Mouse (Mus musculus) forebrain, embryonic 14.5 days (tissue): Measurements from ENCODE around the gene Wnt3a. TPM values are rescaled to one million over a fixed set of nuclear protein-coding genes. Genes with fewer than 3 reads are reported as not detected.
A peak's percentile ranks its signal among the peaks of the same experiment; 100 is the strongest.
"Not testable (repeated sequence)": the region's sequence is repeated elsewhere in the genome, so short reads cannot be mapped to it uniquely, and the experiment has no call there.

Experiments
- ATAC-seq: fragments of 200-750 bp; cut with Nextera tagmentation; 2 replicates; pipeline ENCODE4 v1.8.0; 2017; ENCODE audit warnings: mild to moderate bottlenecking, moderate library complexity
- DNase-seq: peaks from one replicate; pipeline ENCODE4 v3.0.0-alpha.2; 2015; ENCODE audit warnings: low spot score
- H3K27ac ChIP-seq: fragments of 300-500 bp; sonication (generic); 2 replicates; pipeline ENCODE4 v1.5.1; 2014; ENCODE audit warnings: low read depth, mild to moderate bottlenecking, control low read depth, low read length, moderate library complexity
- H3K27me3 ChIP-seq: fragments of 300-500 bp; sonication (generic); replicated peaks from 2 replicates; pipeline ENCODE4 v1.6.1; 2014; ENCODE audit warnings: low read length, control low read depth, mixed read lengths; ENCODE audit not compliant: control insufficient read depth, insufficient read depth
- H3K36me3 ChIP-seq: fragments of 300-500 bp; sonication (generic); 2 replicates; pipeline ENCODE4 v1.6.1; 2014; ENCODE audit warnings: low read length, control low read depth; ENCODE audit not compliant: control insufficient read depth, insufficient read depth
- H3K4me1 ChIP-seq: fragments of 300-500 bp; sonication (generic); 2 replicates; pipeline ENCODE4 v1.6.1; 2014; ENCODE audit warnings: antibody characterized with exemption, low read length, control low read depth; ENCODE audit not compliant: control insufficient read depth, insufficient read depth
- H3K4me2 ChIP-seq: fragments of 300-500 bp; sonication (generic); 2 replicates; pipeline ENCODE4 v1.6.1; 2014; ENCODE audit warnings: mild to moderate bottlenecking, control low read depth, low read length
- H3K4me3 ChIP-seq: fragments of 300-500 bp; sonication (generic); 2 replicates; pipeline ENCODE4 v1.5.1; 2014; ENCODE audit warnings: low read depth, low read length, control low read depth
- H3K9ac ChIP-seq: fragments of 300-500 bp; sonication (generic); 2 replicates; pipeline ENCODE4 v1.6.1; 2014; ENCODE audit warnings: mild to moderate bottlenecking, low read length, control low read depth, moderate library complexity
- H3K9me3 ChIP-seq: fragments of 300-500 bp; sonication (generic); replicated peaks from 2 replicates; pipeline ENCODE4 v1.6.1; 2016; ENCODE audit warnings: low read length, control low read depth, mixed read lengths; ENCODE audit not compliant: control insufficient read depth
- WGBS: fragments of 180-500 bp; shearing (Covaris S2); extraction: QIAGEN DNeasy Blood & Tissue Kit; methylation state at CpG from one replicate; pipeline ENCODE4 v1.1.7; 2014; 5-methylcytosine and 5-hydroxymethylcytosine counted together
- polyA plus RNA-seq: library from polyadenylated mRNA; unstranded; fragments of >200 nt; fragmentation: Nextera tagmentation; extraction: Ambion mirVana; gene quantifications from 2 replicates; pipeline ENCODE4 v1.2.1, GENCODE M21; 2014

The Wnt3a gene
- polyA plus RNA-seq, 1 experiment from 2014 or later: 1.1 TPM

GRCm38 (mm10) chr11:59305008-59305820 is 14.7 kb upstream of the Wnt3a start:
- no peak overlapping the region for H3K4me3 ChIP-seq
- no peaks in the 10 kb centered on the region for H3K9me3 ChIP-seq
- peak; percentile 34 for DNase-seq
- 0 out of 2 replicates have a peak overlapping the region, but pooled peaks have one; percentile 81 for H3K4me2 ChIP-seq
- 40% methylated on average over 22 of the region's 22 CpGs for WGBS
- peaks cover 17% of the 10 kb centered on the region for H3K4me1 ChIP-seq
- peaks cover 58% of the 10 kb centered on the region for H3K27me3 ChIP-seq
- H3K36me3 ChIP-seq: no peaks in the 10 kb centered on the region
- no peak for ATAC-seq
- no peak overlapping the region for H3K27ac ChIP-seq
- no peak overlapping the region for H3K9ac ChIP-seq

GRCm38 (mm10) chr11:59302700-59303569 is 12.4 kb upstream of the Wnt3a start:
- Histone ChIP-seq H3K27ac (no peak overlapping the region), H3K9me3 (no peaks in the 10 kb centered on the region), H3K27me3 (peaks cover 56% of the 10 kb centered on the region), H3K4me1 (peaks cover 9% of the 10 kb centered on the region), H3K4me2 (no peak overlapping the region), H3K4me3 (no peak overlapping the region), H3K36me3 (no peaks in the 10 kb centered on the region), H3K9ac (no peak overlapping the region)
- DNase-seq: peak; percentile 94
- peak; percentile 73 for ATAC-seq
- 23% methylated on average over 9 of the region's 10 CpGs for WGBS

GRCm38 (mm10) chr11:59301053-59301452 is 10.5 kb upstream of the Wnt3a start:
- H3K4me2 ChIP-seq, H3K36me3 ChIP-seq, H3K27ac ChIP-seq, H3K4me3 ChIP-seq, ATAC-seq, H3K4me1 ChIP-seq, H3K9ac ChIP-seq, DNase-seq, H3K9me3 ChIP-seq: not testable (repeated sequence)
- WGBS: 77% methylated on average over 2 of the region's 2 CpGs
- peaks cover 41% of the 10 kb centered on the region for H3K27me3 ChIP-seq

- Histone ChIP-seq H3K4me2 (no peak overlapping the region), H3K27me3 (peaks cover 36% of the 10 kb centered on the region), H3K36me3 (no peaks in the 10 kb centered on the region), H3K9me3 (no peaks in the 10 kb centered on the region), H3K27ac (no peak overlapping the region), H3K9ac (no peak overlapping the region), H3K4me1 (no peaks in the 10 kb centered on the region), H3K4me3 (no peak overlapping the region)
- DNase-seq: peak; percentile 67
- ATAC-seq: no peak
- 15% methylated on average over 3 of the region's 3 CpGs for WGBS
Observed at GRCm38 (mm10) chr11:59300185-59300584, 9.6 kb upstream of the Wnt3a start.

GRCm38 (mm10) chr11:59297941-59298340 is 7.4 kb upstream of the Wnt3a start:
- Histone ChIP-seq H3K36me3 (no peaks in the 10 kb centered on the region), H3K9ac (no peak overlapping the region), H3K27me3 (peaks cover 25% of the 10 kb centered on the region), H3K4me2 (no peak overlapping the region), H3K4me3 (no peak overlapping the region), H3K27ac (no peak overlapping the region), H3K9me3 (no peaks in the 10 kb centered on the region), H3K4me1 (no peaks in the 10 kb centered on the region)
- ATAC-seq (no peak), DNase-seq (peak; percentile 85)
- 22% methylated on average over 7 of the region's 7 CpGs for WGBS

GRCm38 (mm10) chr11:59293616-59294015 is 3.1 kb upstream of the Wnt3a start:
- DNase-seq (peak; percentile 67), ATAC-seq (no peak)
- no peaks in the 10 kb centered on the region for H3K4me1 ChIP-seq
- no peak overlapping the region for H3K9ac ChIP-seq
- H3K36me3 ChIP-seq: no peaks in the 10 kb centered on the region
- H3K4me3 ChIP-seq: no peak overlapping the region
- no peaks in the 10 kb centered on the region for H3K9me3 ChIP-seq
- no peak overlapping the region for H3K27ac ChIP-seq
- WGBS: 24% methylated on average over 7 of the region's 7 CpGs
- peaks cover 64% of the 10 kb centered on the region for H3K27me3 ChIP-seq
- H3K4me2 ChIP-seq: no peak overlapping the region

- H3K27ac ChIP-seq: no peak overlapping the region
- H3K4me2 ChIP-seq: no peak overlapping the region
- peaks cover 72% of the 10 kb centered on the region for H3K27me3 ChIP-seq
- 1% methylated on average over 25 of the region's 25 CpGs for whole genome bisulfite sequencing
- no peaks in the 10 kb centered on the region for H3K36me3 ChIP-seq
- no peaks in the 10 kb centered on the region for H3K4me1 ChIP-seq
- no peak overlapping the region for H3K9ac ChIP-seq
- ATAC-seq (no peak), DNase-seq (no peak)
- no peaks in the 10 kb centered on the region for H3K9me3 ChIP-seq
- H3K4me3 ChIP-seq: no peak overlapping the region
Observed at GRCm38 (mm10) chr11:59289706-59290105, 846 bp downstream of the Wnt3a start.

GRCm38 (mm10) chr11:59284146-59284545 is 6.4 kb downstream of the Wnt3a start:
- no peaks in the 10 kb centered on the region for H3K36me3 ChIP-seq
- peaks cover 31% of the 10 kb centered on the region for H3K27me3 ChIP-seq
- H3K9ac ChIP-seq: no peak overlapping the region
- no peak overlapping the region for H3K27ac ChIP-seq
- no peak for ATAC-seq
- DNase-seq: no peak
- no peaks in the 10 kb centered on the region for H3K4me1 ChIP-seq
- H3K4me2 ChIP-seq: no peak overlapping the region
- WGBS: 12% methylated on average over 14 of the region's 14 CpGs
- no peaks in the 10 kb centered on the region for H3K9me3 ChIP-seq
- H3K4me3 ChIP-seq: no peak overlapping the region
